Mouse (Mus musculus): ENCODE measurements around the gene Cfdp1. TPM values are rescaled to one million over a fixed set of nuclear protein-coding genes. Genes with fewer than 3 reads are reported as not detected.
A peak's percentile ranks its signal among the peaks of the same experiment; 100 is the strongest.

The Cfdp1 gene
- total and polyA plus RNA-seq, 2 experiments from 2014 or later: 121 to 195 TPM

GRCm38 (mm10) chr8:111876355-111876948, 22.4 kb upstream of the Cfdp1 start, which contains the start of gene Tmem170:
Tmem170 (minus strand) TSS chr8:111876750.
- no peaks in the 10 kb centered on the region for H3K9me3 ChIP-seq (ENCODE audit: low read length)
- H3K27ac ChIP-seq (ENCODE audit: low read depth, low read length): peak within 1 kb of the TSS; percentile 51; the same call in 1 of the 2 replicates
- ATAC-seq: peak; percentile 99
- peak; percentile 99 for DNase-seq
- no peaks in the 10 kb centered on the region for H3K27me3 ChIP-seq (ENCODE audit: insufficient read depth, low read length)
- peak within 1 kb of the TSS; percentile 61 for H3K4me3 ChIP-seq (ENCODE audit: low read depth, low read length)
- 1% methylated on average over 47 of the region's 53 CpGs for WGBS
- 0 out of 2 replicates have a peak, but pooled peaks cover 5% of the 10 kb centered on the region for H3K4me1 ChIP-seq (ENCODE audit: insufficient read depth)
- H3K9ac ChIP-seq: peak within 1 kb of the TSS; percentile 53
- peak; percentile 97 for TF ChIP-seq CTCF (IDR thresholded peaks at IDR 0.05; ENCODE audit: low read depth)
- H3K4me2 ChIP-seq (ENCODE audit: low read depth): peak within 1 kb of the TSS; percentile 63
- no peaks in the 10 kb centered on the region for H3K36me3 ChIP-seq (ENCODE audit: insufficient read depth)

- ATAC-seq (no peak), DNase-seq (no peak)
- Histone ChIP-seq H3K9me3 (ENCODE audit: low read length) (no peaks in the 10 kb centered on the region), H3K27me3 (ENCODE audit: insufficient read depth, low read length) (no peaks in the 10 kb centered on the region), H3K36me3 (ENCODE audit: insufficient read depth) (no peaks in the 10 kb centered on the region), H3K9ac (peak overlapping the region; percentile 53), H3K4me2 (ENCODE audit: low read depth) (peak overlapping the region; percentile 63), H3K4me1 (ENCODE audit: insufficient read depth) (0 out of 2 replicates have a peak, but pooled peaks cover 5% of the 10 kb centered on the region), H3K27ac (ENCODE audit: low read depth, low read length) (no peak overlapping the region), H3K4me3 (ENCODE audit: low read depth, low read length) (peak overlapping the region; percentile 61)
- WGBS: 29% methylated on average over 9 of the region's 9 CpGs
- no peak for TF ChIP-seq CTCF (IDR thresholded peaks at IDR 0.05; ENCODE audit: low read depth)
Measured at GRCm38 (mm10) chr8:111875758-111876157, 21.7 kb upstream of the Cfdp1 start.

- no peak overlapping the region for H3K4me2 ChIP-seq (ENCODE audit: low read depth)
- H3K4me1 ChIP-seq (ENCODE audit: insufficient read depth): 0 out of 2 replicates have a peak, but pooled peaks cover 5% of the 10 kb centered on the region
- no peaks in the 10 kb centered on the region for H3K9me3 ChIP-seq (ENCODE audit: low read length)
- no peak overlapping the region for H3K27ac ChIP-seq (ENCODE audit: low read depth, low read length)
- H3K9ac ChIP-seq: no peak overlapping the region
- 84% methylated on average over 3 of the region's 3 CpGs for WGBS
- DNase-seq: no peak
- TF ChIP-seq CTCF (IDR thresholded peaks at IDR 0.05; ENCODE audit: low read depth): no peak
- no peak overlapping the region for H3K4me3 ChIP-seq (ENCODE audit: low read depth, low read length)
- no peaks in the 10 kb centered on the region for H3K27me3 ChIP-seq (ENCODE audit: insufficient read depth, low read length)
- no peak for ATAC-seq
- H3K36me3 ChIP-seq (ENCODE audit: insufficient read depth): no peaks in the 10 kb centered on the region
Measured at GRCm38 (mm10) chr8:111871278-111871677, 17.2 kb upstream of the Cfdp1 start.

GRCm38 (mm10) chr8:111870379-111870778, 16.3 kb upstream of the Cfdp1 start:
- Histone ChIP-seq H3K9me3 (ENCODE audit: low read length) (no peaks in the 10 kb centered on the region), H3K4me3 (ENCODE audit: low read depth, low read length) (no peak overlapping the region), H3K9ac (no peak overlapping the region), H3K4me1 (ENCODE audit: insufficient read depth) (no peaks in the 10 kb centered on the region), H3K4me2 (ENCODE audit: low read depth) (no peak overlapping the region), H3K36me3 (ENCODE audit: insufficient read depth) (no peaks in the 10 kb centered on the region), H3K27ac (ENCODE audit: low read depth, low read length) (no peak overlapping the region), H3K27me3 (ENCODE audit: insufficient read depth, low read length) (no peaks in the 10 kb centered on the region)
- DNase-seq (no peak), ATAC-seq (no peak)
- 93% methylated on average over 3 of the region's 3 CpGs for WGBS
- TF ChIP-seq CTCF (IDR thresholded peaks at IDR 0.05; ENCODE audit: low read depth): no peak

GRCm38 (mm10) chr8:111868664-111869063, 14.6 kb upstream of the Cfdp1 start:
- Histone ChIP-seq H3K4me1 (ENCODE audit: insufficient read depth) (no peaks in the 10 kb centered on the region), H3K9me3 (ENCODE audit: low read length) (no peaks in the 10 kb centered on the region), H3K27me3 (ENCODE audit: insufficient read depth, low read length) (no peaks in the 10 kb centered on the region), H3K4me3 (ENCODE audit: low read depth, low read length) (no peak overlapping the region), H3K36me3 (ENCODE audit: insufficient read depth) (no peaks in the 10 kb centered on the region), H3K27ac (ENCODE audit: low read depth, low read length) (no peak overlapping the region), H3K4me2 (ENCODE audit: low read depth) (no peak overlapping the region), H3K9ac (no peak overlapping the region)
- WGBS: 41% methylated on average over 2 of the region's 2 CpGs
- no peak for TF ChIP-seq CTCF (IDR thresholded peaks at IDR 0.05; ENCODE audit: low read depth)
- no peak for DNase-seq
- ATAC-seq: no peak

- no peaks in the 10 kb centered on the region for H3K27me3 ChIP-seq (ENCODE audit: insufficient read depth, low read length)
- no peaks in the 10 kb centered on the region for H3K4me1 ChIP-seq (ENCODE audit: insufficient read depth)
- H3K27ac ChIP-seq (ENCODE audit: low read depth, low read length): no peak overlapping the region
- TF ChIP-seq CTCF (IDR thresholded peaks at IDR 0.05; ENCODE audit: low read depth): no peak
- H3K4me3 ChIP-seq (ENCODE audit: low read depth, low read length): no peak overlapping the region
- DNase-seq (no peak), ATAC-seq (no peak)
- WGBS: 91% methylated on average over 6 of the region's 6 CpGs
- no peak overlapping the region for H3K9ac ChIP-seq
- no peaks in the 10 kb centered on the region for H3K9me3 ChIP-seq (ENCODE audit: low read length)
- no peaks in the 10 kb centered on the region for H3K36me3 ChIP-seq (ENCODE audit: insufficient read depth)
- H3K4me2 ChIP-seq (ENCODE audit: low read depth): no peak overlapping the region
Measured at GRCm38 (mm10) chr8:111865857-111866256, 11.8 kb upstream of the Cfdp1 start.

GRCm38 (mm10) chr8:111865130-111865852, 11.2 kb upstream of the Cfdp1 start:
- 96% methylated on average over 8 of the region's 8 CpGs for WGBS
- no peak for ATAC-seq

More at GRCm38 (mm10) chr8:111865130-111865852, 11.2 kb upstream of the Cfdp1 start:
- DNase-seq: no peak
- H3K4me3 ChIP-seq (ENCODE audit: low read depth, low read length): no peak overlapping the region
- H3K27ac ChIP-seq (ENCODE audit: low read depth, low read length): no peak overlapping the region
- H3K4me1 ChIP-seq (ENCODE audit: insufficient read depth): no peaks in the 10 kb centered on the region
- no peaks in the 10 kb centered on the region for H3K36me3 ChIP-seq (ENCODE audit: insufficient read depth)
- no peak overlapping the region for H3K9ac ChIP-seq
- no peak overlapping the region for H3K4me2 ChIP-seq (ENCODE audit: low read depth)
- no peaks in the 10 kb centered on the region for H3K9me3 ChIP-seq (ENCODE audit: low read length)
- no peaks in the 10 kb centered on the region for H3K27me3 ChIP-seq (ENCODE audit: insufficient read depth, low read length)
- no peak for TF ChIP-seq CTCF (IDR thresholded peaks at IDR 0.05; ENCODE audit: low read depth)

All from forebrain, postnatal 0 days (tissue).